Mouse (Mus musculus): ENCODE data around the gene Asgr1.
A peak's percentile ranks its signal among the peaks of the same experiment; 100 is the strongest.

Gene Asgr1

DNA sequence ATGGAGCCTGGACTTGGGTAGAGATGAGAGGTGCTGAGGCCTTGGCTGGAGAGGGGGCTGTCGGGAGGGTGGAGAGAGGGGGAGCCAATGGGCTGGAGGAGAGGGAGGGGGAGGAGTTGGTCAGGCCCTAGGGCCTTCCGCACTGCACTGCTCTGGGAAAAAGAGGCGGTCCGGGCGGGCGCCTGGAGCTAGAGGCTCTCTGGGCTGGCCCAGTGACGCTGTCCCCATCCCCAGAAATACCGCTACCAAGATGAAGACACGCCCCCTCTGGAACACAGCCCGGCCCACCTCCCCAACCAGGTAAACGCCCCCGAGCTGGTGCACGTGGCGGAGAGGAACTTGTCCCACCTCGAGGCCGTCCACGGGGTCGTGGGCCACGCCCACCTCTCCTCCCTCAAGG is 27.2 kb upstream of the Asgr1 start:
- DNase-seq (ENCODE audit: low read depth, low spot score) = no peak

DNA sequence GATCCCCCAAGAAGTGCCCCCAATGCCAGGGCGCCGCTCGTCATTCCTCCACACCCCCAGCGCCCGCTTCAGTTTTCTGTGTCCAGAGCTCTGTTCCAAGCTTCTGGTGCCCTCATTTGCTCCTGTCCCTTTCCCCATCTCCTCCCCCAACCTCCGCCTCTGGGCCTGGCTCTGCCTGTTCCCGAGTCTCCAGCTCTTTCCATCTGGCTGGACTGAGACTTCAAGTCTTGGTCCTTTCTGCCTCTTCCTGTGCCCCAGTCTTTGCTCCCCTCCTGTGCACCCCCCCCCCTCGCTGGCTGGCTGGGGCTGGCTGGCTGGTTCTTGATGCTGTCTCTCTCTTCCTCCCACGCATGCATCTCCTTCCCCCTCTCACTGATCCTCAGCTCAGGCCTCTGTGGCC is 26.5 kb upstream of the Asgr1 start:
- DNase-seq (ENCODE audit: low read depth, low spot score) = no peak

DNA sequence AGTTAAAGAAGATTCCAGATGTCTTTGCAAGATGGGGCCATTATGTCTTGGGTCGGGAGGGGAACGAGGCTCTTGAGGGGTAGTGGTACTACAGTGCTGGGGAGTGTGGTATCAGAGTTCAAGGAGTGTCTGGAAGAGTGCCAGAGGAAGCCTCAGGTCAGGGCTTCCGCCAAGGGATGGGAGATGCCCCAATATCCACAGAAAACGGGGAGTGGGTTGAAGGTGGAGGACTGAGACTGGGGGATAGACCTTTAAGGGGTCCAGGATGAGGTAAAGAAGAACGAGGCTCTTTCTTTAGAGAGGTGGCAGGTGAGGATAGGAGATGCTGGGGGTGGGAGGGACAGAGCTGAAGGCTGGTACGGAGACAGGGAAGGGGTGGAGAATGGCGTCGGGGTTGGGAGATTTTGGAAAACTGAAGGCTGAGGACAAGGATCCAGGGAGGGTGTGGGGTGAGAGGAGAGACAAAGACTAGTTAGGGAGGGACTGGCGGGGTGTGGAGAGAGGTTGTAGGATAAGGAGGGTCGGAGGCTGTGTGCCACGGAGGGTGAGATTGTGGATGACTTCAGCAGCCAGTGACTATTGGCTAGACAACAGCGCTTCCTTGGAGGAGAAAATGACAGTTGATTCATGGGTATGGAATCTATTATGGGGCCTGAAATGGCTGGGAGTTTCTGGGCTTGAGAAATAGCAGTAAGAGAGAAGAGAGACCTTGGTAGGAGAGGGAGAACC is 25.3 kb upstream of the Asgr1 start:
- DNase-seq (ENCODE audit: low read depth, low spot score) = no peak

DNA sequence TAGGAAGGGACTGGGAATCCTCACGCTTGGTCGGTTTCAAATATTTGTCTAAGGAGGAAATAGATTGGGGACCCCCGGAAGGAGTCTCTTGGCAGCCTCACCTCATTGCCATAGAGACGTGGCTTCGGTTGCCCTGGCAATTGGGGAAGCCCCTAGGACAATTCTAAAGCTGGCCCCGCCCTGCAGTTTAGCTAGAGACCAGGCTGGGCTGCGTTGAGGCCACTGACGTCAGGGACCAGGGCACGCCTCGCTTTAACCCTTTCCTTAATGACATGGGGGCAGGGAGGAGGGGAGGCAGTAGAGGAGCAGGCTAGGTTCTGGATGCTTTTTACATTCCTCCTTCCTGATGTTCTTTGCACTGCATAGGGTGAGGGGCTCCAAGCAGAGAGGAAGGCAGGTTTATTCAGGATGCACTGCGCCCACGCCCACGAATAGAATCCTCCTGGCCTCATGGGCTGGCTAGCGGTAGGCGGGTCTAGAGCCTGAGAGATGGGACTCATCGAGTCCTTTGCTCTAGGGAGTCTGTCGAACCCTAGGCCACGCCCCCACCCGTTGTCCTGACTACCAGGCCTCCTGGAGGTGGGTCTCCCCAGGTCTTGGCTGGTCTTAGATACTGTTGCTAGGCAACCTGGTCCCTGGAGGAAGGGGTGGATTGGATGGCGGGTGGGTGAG is 24.6 kb upstream of the Asgr1 start:
- no peak for DNase-seq (ENCODE audit: low read depth, low spot score)

DNA sequence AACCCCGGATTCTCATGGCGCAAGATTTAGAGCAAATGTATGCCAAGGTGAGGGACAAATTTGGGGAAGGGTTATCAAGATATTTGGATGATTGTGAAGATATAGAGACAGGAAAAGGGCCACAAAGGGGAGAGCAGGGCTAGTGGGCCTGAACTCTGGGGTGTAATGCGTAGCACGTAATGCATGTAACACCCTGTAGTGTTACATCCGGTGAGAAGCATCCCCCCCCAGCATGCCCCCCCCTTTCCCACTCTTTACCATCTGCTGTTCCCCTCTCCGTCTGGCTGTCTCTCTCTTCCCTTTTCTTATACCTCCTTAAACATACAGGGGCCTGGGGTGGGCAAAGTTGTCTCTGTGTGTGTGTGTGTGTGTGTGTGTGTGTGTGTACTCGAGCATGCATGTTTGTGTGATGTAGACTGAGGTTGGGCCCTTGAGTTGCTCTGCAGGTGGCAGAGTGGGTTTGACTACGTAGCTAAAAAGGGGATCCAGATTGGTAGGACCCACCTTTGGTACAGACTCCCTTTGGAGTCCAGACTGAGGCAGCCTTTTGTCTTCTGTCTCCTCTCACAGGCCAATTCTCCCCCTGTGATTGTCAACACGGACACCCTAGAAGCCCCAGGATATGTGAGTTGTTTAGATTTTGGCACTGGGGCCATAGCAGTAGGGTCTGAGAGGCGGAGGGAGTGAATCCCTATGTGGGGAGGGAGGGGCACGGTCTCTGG is 23.9 kb upstream of the Asgr1 start:
- no peak for DNase-seq (ENCODE audit: low read depth, low spot score)

DNA sequence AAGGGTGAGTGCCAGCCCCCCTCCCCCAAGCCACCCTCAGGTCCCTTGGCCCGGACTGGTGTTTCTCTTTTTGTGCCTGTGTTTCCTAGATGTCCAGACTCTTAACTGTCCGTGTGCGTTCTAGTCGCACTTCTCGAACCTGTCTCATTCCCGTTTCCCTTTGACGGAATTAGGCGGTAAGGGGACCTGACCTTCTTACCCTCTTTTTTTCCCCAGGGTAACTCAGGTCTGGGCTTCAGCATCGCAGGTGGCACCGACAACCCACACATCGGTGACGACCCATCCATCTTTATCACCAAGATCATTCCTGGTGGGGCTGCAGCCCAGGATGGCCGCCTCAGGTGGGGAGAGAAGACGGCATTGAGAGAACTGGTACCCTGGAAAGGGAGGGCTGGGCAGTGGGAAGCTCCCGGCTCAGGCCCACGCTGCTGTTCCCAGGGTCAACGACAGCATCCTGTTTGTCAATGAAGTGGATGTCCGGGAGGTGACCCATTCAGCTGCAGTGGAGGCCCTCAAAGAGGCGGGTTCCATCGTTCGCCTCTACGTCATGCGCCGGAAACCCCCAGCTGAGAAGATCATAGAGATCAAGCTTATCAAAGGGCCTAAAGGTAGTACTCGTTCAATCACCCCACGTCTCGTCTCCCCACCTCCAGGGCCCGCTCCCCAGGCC is 23.1 kb upstream of the Asgr1 start:
- no peak for DNase-seq (ENCODE audit: low read depth, low spot score)

DNA sequence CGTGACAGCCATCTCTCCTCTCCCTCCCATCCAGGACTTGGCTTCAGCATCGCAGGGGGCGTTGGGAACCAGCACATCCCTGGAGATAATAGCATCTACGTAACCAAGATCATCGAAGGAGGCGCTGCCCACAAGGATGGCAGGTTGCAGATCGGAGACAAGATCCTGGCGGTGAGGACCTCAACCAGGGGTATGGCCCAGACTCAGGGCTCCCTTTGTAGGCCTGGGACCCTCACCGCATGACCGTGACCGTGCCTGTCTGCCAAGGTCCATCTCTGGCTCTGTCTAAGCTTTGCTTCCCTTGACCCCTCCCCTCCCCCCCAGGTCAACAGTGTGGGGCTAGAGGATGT is 22.6 kb upstream of the Asgr1 start:
- DNase-seq (ENCODE audit: low read depth, low spot score) = no peak

DNA sequence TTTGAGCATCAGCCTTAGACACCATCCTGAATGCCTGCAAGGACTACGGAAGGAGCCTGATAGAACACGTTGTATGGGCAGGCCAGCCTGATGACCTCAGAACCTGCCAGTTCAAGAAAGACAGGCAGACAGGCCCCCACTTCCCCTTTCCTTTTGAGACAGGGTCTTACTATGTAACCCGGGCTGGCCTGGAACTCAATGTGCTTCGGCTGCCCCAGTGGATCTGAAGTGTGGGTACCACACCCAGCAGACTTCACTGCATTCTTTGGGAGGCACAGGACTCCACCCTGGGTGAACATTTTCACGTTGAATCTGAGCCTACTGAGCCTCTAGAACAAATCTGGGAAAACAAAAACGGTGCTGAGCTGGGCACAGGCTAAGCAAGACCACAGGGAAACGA is 15.7 kb upstream of the Asgr1 start:
- no peak for DNase-seq (ENCODE audit: low read depth, low spot score)

DNA sequence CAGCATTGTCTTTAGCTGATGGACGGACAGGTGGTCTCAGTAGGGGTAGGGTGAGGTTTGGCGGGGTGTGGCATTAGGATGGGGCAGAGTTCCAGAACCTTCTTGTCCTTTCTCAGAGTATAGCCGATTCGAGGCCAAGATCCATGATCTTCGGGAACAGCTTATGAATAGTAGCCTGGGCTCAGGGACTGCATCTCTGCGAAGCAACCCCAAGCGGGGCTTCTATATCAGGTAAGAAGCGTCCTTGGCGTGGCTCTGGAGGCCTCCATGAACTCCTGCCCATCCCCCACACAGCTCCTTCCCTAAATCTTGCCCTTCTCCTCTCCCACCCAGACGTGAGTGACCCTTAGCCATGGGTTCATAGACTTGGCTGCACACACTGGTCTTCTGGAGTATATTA is 14.3 kb upstream of the Asgr1 start:
- no peak for DNase-seq (ENCODE audit: low read depth, low spot score)

DNA sequence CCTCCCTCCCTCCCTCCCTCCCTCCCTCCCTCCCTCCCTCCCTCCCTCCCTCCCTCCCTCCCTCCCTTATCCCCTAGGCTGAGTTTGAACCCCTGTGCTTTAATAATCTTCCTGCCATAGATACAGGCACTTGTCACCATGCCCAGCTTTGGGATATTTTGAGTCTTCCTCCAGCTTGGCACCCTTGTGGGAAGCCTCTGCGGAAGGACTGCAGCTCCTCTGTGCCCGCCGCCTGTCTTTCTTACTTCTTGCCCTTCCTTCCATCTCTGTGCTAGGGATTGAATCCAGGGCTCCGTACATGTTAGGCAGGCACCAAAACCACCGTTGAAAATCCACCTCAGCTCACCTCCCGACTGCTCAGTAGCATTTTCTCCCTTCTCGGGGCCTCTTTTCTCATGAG is 13.7 kb upstream of the Asgr1 start:
- no peak for DNase-seq (ENCODE audit: low read depth, low spot score)

DNA sequence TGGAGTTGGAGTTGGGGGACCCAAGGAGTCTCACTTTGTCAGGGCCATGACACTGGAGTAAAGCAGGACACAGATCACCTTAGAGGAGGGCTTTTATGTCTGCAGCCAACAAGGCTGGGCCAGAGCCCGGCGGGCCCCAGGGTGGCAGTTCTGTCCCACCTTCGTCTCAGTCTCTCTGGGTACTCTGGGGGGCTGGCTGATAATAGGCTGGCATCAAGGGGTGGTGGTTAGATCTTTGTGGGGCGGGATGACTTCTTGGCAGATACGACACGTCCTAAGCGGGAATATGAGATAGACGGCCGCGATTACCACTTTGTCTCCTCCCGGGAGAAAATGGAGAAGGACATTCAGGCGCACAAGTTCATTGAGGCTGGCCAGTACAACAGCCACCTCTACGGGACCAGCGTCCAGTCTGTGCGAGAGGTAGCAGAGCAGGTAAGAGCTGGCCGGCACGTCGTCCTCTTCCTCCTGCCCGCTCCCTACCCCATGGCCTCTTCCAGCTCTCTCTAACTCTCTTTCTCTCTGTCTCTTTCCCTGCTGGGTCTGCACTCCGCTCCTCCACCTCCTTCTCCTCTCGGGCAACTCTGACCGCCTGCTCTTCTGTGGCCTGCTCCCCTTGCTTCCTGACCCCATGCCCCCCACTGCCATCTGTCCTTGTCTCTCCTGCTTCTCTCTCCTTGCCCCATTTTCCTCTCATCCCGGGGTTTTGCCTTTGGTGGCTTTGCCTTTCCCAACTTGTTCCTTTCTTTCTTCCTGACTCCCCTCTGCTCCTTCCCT is 11.4 kb upstream of the Asgr1 start:
- no peak for DNase-seq (ENCODE audit: low read depth, low spot score)

DNA sequence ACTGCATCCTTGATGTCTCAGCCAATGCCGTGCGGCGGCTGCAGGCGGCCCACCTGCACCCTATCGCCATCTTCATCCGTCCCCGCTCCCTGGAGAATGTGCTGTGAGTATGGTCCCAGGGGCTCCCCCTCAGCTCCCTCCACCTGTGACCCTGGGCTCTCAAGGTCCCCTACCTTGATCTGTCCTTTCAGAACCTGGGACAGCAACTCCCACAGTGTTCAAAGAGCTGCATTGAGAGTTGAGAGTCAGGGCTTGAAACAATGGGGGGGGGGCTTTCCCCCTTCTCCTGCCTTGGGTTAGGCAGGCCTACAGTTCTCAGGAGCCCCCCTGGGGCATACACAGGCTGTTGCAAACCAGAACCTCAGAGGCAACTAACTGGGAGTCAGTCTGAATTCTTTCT is 10.2 kb upstream of the Asgr1 start:
- no peak for DNase-seq (ENCODE audit: low read depth, low spot score)

DNA sequence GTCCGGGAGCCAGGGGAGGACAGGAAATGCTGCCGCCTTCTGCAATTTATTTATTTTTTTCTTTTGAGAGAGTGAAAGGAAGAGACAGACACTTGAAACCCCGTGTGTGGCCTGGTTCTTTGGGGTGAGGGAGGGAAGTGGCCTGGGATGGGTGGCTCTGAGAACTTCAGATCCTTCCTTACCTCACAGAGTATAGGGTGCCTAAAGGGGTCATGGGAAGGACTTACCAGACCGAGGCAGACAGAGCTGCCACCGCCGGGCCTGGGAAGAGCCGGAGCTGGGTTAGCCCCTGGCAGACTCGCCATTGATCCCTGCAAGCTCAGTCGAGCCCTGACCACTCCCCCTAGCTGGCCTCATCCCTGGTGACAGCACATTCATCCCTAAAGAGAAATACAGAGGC is 8.4 kb upstream of the Asgr1 start:
- no peak for DNase-seq (ENCODE audit: low read depth, low spot score)

DNA sequence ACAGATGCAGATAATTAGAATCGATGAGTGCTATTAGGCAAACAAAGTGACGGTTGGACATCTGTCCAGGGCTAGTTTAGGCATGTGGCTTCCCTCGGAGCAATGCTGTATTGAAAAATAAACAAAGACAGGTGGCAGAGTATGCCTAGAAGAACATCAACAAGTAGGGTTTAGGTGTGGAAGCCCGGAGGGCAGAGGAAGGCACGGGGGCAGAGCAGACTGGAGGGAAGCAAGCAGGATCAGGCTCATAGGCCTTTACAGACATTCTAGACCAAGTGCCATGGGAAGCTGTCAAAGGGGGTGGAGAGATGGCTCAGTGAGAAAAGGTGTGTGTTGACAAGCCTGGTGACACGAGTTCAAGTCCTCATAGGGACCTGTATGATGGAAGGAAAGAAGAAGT is 4.5 kb upstream of the Asgr1 start:
- DNase-seq (ENCODE audit: low read depth, low spot score) = no peak

DNA sequence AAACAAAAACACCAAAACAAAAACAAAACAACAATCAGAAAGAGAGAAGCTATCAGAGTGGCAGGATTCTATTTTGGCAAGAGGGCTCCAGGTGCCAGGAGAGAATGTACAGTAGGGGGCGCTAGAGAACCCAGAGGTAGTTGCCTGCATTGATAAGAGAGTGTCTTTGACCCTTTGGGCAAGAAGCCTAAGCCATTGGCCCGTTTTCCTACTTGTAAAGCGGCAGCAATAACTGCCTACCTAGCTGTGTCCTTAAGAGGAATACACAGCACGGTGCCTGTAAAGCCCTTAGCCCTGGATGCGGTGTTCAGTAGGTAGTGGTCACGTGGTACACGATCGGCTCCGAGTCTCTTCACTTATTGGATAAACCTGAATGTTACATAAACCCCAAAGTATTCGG is 4.1 kb upstream of the Asgr1 start:
- peak; percentile 22 for DNase-seq (ENCODE audit: low read depth, low spot score)

DNA sequence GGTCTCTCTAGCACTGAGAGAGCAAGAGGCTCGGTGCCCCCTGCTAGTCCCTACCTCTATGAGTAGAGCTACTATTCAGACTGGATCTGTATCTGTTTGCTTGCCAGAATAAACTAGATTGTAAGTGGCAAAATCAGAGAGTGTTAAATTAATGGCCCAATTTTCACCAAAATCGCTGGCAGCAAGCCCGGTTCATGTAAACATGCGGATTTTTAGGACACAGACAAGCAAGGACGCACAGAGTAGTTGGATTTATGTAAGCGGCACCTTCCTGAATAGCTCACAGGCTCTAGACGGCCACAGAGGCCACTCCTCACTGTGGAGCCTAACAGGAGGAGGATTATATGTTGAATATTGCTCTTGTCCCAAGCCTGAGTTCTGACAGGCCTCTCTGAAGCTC is 729 bp upstream of the Asgr1 start:
- DNase-seq (ENCODE audit: low read depth, low spot score) = no peak

DNA sequence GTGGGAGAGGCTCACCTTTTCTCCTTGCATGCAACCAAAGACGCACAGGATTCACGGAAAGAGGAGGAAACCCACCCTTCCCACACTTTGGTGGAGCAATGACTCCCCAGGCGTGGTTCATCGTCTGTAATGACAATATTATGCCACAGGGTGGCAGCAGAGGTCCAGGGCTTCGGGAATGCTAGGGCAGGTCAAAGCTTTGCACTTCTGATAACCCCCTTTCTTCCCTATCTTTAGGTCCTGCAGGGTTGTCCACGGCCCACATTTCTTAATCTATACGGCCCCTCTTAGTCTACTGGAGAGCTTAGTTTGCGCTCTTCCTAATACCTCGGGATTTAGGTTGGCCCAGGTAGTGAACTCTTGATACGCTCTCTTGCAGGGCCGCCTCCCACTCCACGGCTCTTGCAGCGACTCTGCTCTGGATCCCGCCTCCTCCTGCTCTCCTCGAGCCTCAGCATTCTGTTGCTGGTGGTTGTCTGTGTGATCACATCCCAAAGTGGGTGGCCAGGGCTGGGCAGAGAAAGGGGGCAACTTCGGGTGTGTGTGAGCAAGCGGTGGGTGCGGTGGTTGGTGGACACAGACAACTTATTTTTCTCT is 1.8 kb downstream of the Asgr1 start:
- peak; percentile 57 for DNase-seq (ENCODE audit: low read depth, low spot score)

DNA sequence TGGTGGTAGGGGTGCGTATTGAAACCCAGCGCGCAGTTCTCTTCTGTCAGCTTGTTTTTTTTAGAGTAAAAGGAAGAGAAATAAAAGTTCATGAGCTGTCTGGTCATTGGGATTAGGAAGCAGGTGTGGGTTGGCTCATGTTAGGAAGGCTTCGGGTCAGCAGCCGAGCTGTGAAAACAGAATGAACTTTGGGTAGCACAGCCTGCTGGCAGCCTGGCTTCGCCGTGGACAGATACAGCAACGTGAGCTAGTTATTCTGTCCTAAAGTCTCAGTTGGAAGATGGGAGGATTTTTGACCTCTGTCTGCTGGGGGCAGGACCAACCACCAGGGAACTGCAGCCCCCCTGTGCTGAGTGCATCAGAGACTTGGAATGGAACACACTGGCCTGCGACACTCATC is 3.9 kb downstream of the Asgr1 start:
- DNase-seq (ENCODE audit: low read depth, low spot score) = no peak

DNA sequence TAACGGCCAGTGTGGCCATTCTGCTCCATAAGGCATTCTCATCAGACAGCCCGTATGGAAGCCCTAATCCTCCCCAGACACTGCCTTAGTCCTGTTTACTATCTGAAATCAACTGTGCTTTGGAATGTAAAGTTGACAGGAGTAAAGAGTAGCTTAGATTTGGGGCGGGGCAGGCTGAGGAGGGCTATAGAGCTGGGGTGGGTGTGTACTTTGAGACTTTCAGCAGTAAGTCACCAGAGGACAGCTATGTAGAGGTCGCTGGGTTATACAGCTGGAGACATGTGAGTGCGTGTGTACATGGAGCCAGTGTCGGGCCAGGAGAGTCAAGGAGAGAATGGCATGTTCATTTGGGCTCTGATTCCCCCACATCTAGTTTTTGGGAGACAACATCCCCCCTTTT is 6.0 kb downstream of the Asgr1 start:
- DNase-seq (ENCODE audit: low read depth, low spot score) = no peak

DNA sequence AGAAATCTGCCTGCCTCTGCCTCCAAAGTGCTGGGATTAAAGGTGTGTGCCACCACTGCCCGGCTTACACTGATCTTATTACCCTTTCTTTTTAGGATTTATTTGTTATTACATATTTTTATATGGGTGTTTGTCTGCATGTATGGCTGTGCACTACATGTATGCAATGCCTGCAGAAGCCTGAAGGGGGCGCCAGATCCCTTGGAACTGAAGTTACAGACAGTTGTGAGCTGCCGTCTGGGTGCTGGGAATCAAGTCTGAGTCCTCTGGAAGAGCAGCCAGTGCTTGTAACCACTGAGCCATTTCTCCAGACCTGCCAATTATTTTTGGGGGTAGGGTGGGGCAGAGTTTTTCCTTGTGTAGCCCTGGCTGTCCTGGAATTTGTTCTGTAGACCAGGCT is 9.2 kb downstream of the Asgr1 start:
- DNase-seq (ENCODE audit: low read depth, low spot score) = no peak

DNA sequence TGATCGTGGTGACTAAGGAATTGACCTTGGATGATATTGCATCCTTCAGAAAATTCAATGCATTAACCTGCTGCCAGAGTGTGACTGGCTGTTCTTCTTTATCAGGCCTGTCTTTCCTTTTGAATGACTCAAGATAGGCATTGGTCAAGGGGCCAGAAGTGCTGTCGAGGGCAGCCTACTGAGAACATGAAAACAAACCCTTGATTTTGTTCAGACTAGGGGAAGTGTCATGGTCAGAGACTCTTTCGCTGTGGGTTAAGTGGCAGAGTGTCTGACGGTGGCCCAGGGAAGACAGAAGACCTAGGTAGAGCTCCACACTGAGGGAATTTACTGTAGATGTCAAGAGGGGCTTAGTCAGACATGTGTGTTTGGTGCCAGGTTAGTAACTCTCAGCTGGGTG is 12.8 kb downstream of the Asgr1 start:
- no peak for DNase-seq (ENCODE audit: low read depth, low spot score)
